Mouse (Mus musculus): ENCODE measurements around the gene Tmem97.

GRCm38 (mm10) chr11:78569806-78570205 lies 19.2 kb upstream of the Tmem97 start:
- no peak for TF ChIP-seq NANOG (IDR thresholded peaks at IDR 0.05; ENCODE audit: borderline replicate concordance, low read length)
- no peak for TF ChIP-seq CTCF (conservative IDR thresholded peaks at IDR 0.05; ENCODE audit: low read length)
- TF ChIP-seq POU5F1 (IDR thresholded peaks at IDR 0.05; ENCODE audit: borderline replicate concordance, low read length): no peak

Data from E14TG2a.4 (cell line).